Mouse (Mus musculus) midbrain, embryonic 12.5 days (tissue): ENCODE data around the gene Prkcz. TPM values are rescaled to one million over a fixed set of nuclear protein-coding genes. Genes with fewer than 3 reads are reported as not detected.
"Not testable (repeated sequence)": the region's sequence is repeated elsewhere in the genome, so short reads cannot be mapped to it uniquely, and the experiment has no call there.

Experiments
- ATAC-seq: fragments of 200-750 bp; cut with Nextera tagmentation; 2 replicates; pipeline ENCODE4 v1.8.0; 2017; ENCODE audit warnings: low read depth, moderate TSS enrichment, moderate library complexity; ENCODE audit not compliant: low FRiP score
- H3K27ac ChIP-seq: fragments of 300-500 bp; sonication (generic); replicated peaks from 2 replicates; pipeline ENCODE4 v1.5.1; 2016; ENCODE audit warnings: mild to moderate bottlenecking
- H3K27me3 ChIP-seq: fragments of 300-500 bp; sonication (generic); 2 replicates; pipeline ENCODE4 v1.6.1; 2016; ENCODE audit warnings: mild to moderate bottlenecking
- H3K36me3 ChIP-seq: fragments of 300-500 bp; sonication (generic); 2 replicates; pipeline ENCODE4 v1.6.1; 2016
- H3K4me1 ChIP-seq: fragments of 300-500 bp; sonication (generic); 2 replicates; pipeline ENCODE4 v1.6.1; 2016
- H3K4me2 ChIP-seq: fragments of 300-500 bp; sonication (generic); replicated peaks from 2 replicates; pipeline ENCODE4 v1.6.1; 2016; ENCODE audit warnings: mild to moderate bottlenecking, moderate library complexity
- H3K4me3 ChIP-seq: fragments of 300-500 bp; sonication (generic); 2 replicates; pipeline ENCODE4 v1.5.1; 2016; ENCODE audit warnings: mild to moderate bottlenecking
- H3K9ac ChIP-seq: fragments of 300-500 bp; sonication (generic); replicated peaks from 2 replicates; pipeline ENCODE4 v1.6.1; 2016; ENCODE audit warnings: mild to moderate bottlenecking, moderate library complexity
- H3K9me3 ChIP-seq: fragments of 300-500 bp; sonication (generic); 2 replicates; pipeline ENCODE4 v1.6.1; 2016; ENCODE audit warnings: mild to moderate bottlenecking
- WGBS: fragments of 180-500 bp; shearing (Covaris S2); methylation state at CpG from one replicate; pipeline ENCODE4 v1.1.7; 2016; 5-methylcytosine and 5-hydroxymethylcytosine counted together
- polyA plus RNA-seq: library from polyadenylated mRNA; unstranded; fragments of >200 nt; fragmentation: Nextera tagmentation; extraction: Ambion mirVana; gene quantifications from 2 replicates; pipeline ENCODE4 v1.2.1, GENCODE M21; 2016

Prkcz gene
- polyA plus RNA-seq, 1 experiment from 2014 or later = 30.9 TPM

GRCm38 (mm10) chr4:155249257-155249647 is 111.9 kb downstream of the Prkcz start:
- Histone ChIP-seq H3K4me1 (peaks cover 29% of the 10 kb centered on the region), H3K9ac (peak overlapping the region; percentile 89), H3K27ac (peak overlapping the region; percentile 97), H3K36me3 (peaks cover 11% of the 10 kb centered on the region; the same call in 1 of the 2 replicates), H3K27me3 (no peaks in the 10 kb centered on the region), H3K4me2 (peak overlapping the region; percentile 95), H3K4me3 (peak overlapping the region; percentile 71), H3K9me3 (no peaks in the 10 kb centered on the region)
- peak; percentile 66 for ATAC-seq
- under 1% methylated on average over 9 of the region's 9 CpGs for WGBS

- H3K9me3 ChIP-seq, H3K27me3 ChIP-seq, H3K36me3 ChIP-seq, H3K27ac ChIP-seq, H3K9ac ChIP-seq, H3K4me3 ChIP-seq, ATAC-seq, H3K4me2 ChIP-seq: not testable (repeated sequence)
- WGBS = 89% methylated on average over 3 of the region's 3 CpGs
- H3K4me1 ChIP-seq = peaks cover 26% of the 10 kb centered on the region
Observed at GRCm38 (mm10) chr4:155248054-155248453, 113.1 kb downstream of the Prkcz start.

GRCm38 (mm10) chr4:155246691-155247105 is 114.5 kb downstream of the Prkcz start:
- Histone ChIP-seq H3K9ac (no peak overlapping the region), H3K4me3 (no peak overlapping the region), H3K36me3 (no peaks in the 10 kb centered on the region), H3K27ac (no peak overlapping the region), H3K27me3 (no peaks in the 10 kb centered on the region; the same call in 1 of the 2 replicates), H3K4me1 (peaks cover 17% of the 10 kb centered on the region), H3K9me3 (no peaks in the 10 kb centered on the region), H3K4me2 (no peak overlapping the region)
- no peak for ATAC-seq
- 85% methylated on average over 12 of the region's 12 CpGs for WGBS

- H3K4me3 ChIP-seq = no peak overlapping the region
- H3K27me3 ChIP-seq = no peaks in the 10 kb centered on the region; the same call in 1 of the 2 replicates
- ATAC-seq = no peak
- no peak overlapping the region for H3K9ac ChIP-seq
- no peak overlapping the region for H3K4me2 ChIP-seq
- H3K9me3 ChIP-seq = no peaks in the 10 kb centered on the region
- 73% methylated on average over 6 of the region's 6 CpGs for WGBS
- H3K36me3 ChIP-seq = no peaks in the 10 kb centered on the region
- H3K4me1 ChIP-seq = peaks cover 9% of the 10 kb centered on the region
- H3K27ac ChIP-seq = no peak overlapping the region
Observed at GRCm38 (mm10) chr4:155245770-155246492, 115.2 kb downstream of the Prkcz start.

GRCm38 (mm10) chr4:155243233-155243632 is 117.9 kb downstream of the Prkcz start:
- Histone ChIP-seq H3K9ac (no peak overlapping the region), H3K4me1 (no peaks in the 10 kb centered on the region), H3K9me3 (no peaks in the 10 kb centered on the region), H3K4me2 (no peak overlapping the region), H3K4me3 (no peak overlapping the region), H3K36me3 (no peaks in the 10 kb centered on the region), H3K27me3 (peaks cover 4% of the 10 kb centered on the region; the same call in 1 of the 2 replicates), H3K27ac (no peak overlapping the region)
- WGBS = 86% methylated on average over 12 of the region's 12 CpGs
- ATAC-seq = no peak

GRCm38 (mm10) chr4:155242292-155242691 is 118.9 kb downstream of the Prkcz start:
- no peak overlapping the region for H3K4me3 ChIP-seq
- ATAC-seq = no peak
- no peaks in the 10 kb centered on the region for H3K9me3 ChIP-seq
- no peak overlapping the region for H3K4me2 ChIP-seq
- no peaks in the 10 kb centered on the region for H3K4me1 ChIP-seq
- no peaks in the 10 kb centered on the region for H3K36me3 ChIP-seq
- 91% methylated on average over 5 of the region's 5 CpGs for WGBS
- peaks cover 4% of the 10 kb centered on the region; the same call in 1 of the 2 replicates for H3K27me3 ChIP-seq
- no peak overlapping the region for H3K27ac ChIP-seq
- H3K9ac ChIP-seq = no peak overlapping the region

- Histone ChIP-seq H3K9ac (no peak overlapping the region), H3K27me3 (peaks cover 4% of the 10 kb centered on the region; the same call in 1 of the 2 replicates), H3K36me3 (no peaks in the 10 kb centered on the region), H3K4me2 (no peak overlapping the region), H3K27ac (no peak overlapping the region), H3K4me3 (no peak overlapping the region), H3K4me1 (peaks cover under 1% of the 10 kb centered on the region; the same call in 1 of the 2 replicates), H3K9me3 (no peaks in the 10 kb centered on the region)
- WGBS = 81% methylated on average over 9 of the region's 9 CpGs
- ATAC-seq = no peak
Observed at GRCm38 (mm10) chr4:155241789-155242188, 119.4 kb downstream of the Prkcz start.

- Histone ChIP-seq H3K4me1 (peaks cover 24% of the 10 kb centered on the region), H3K4me3 (no peak overlapping the region), H3K4me2 (no peak overlapping the region), H3K27ac (no peak overlapping the region), H3K36me3 (no peaks in the 10 kb centered on the region), H3K27me3 (peaks cover 4% of the 10 kb centered on the region; the same call in 1 of the 2 replicates), H3K9ac (no peak overlapping the region), H3K9me3 (no peaks in the 10 kb centered on the region)
- ATAC-seq = no peak
- 62% methylated on average over 6 of the region's 6 CpGs for WGBS
Observed at GRCm38 (mm10) chr4:155239494-155239893, 121.7 kb downstream of the Prkcz start.

GRCm38 (mm10) chr4:155238276-155238675 is 122.9 kb downstream of the Prkcz start:
- WGBS = 83% methylated on average over 5 of the region's 5 CpGs
- Histone ChIP-seq H3K36me3 (no peaks in the 10 kb centered on the region), H3K9ac (no peak overlapping the region), H3K4me1 (peaks cover 36% of the 10 kb centered on the region), H3K4me2 (no peak overlapping the region), H3K27me3 (peaks cover 4% of the 10 kb centered on the region; the same call in 1 of the 2 replicates), H3K9me3 (no peaks in the 10 kb centered on the region), H3K4me3 (no peak overlapping the region), H3K27ac (no peak overlapping the region)
- ATAC-seq = no peak

- peaks cover 36% of the 10 kb centered on the region for H3K4me1 ChIP-seq
- no peak overlapping the region for H3K9ac ChIP-seq
- 82% methylated on average over 12 of the region's 12 CpGs for WGBS
- H3K4me3 ChIP-seq = no peak overlapping the region
- no peaks in the 10 kb centered on the region for H3K9me3 ChIP-seq
- no peak overlapping the region for H3K4me2 ChIP-seq
- H3K27ac ChIP-seq = no peak overlapping the region
- ATAC-seq = no peak
- H3K27me3 ChIP-seq = peaks cover 4% of the 10 kb centered on the region; the same call in 1 of the 2 replicates
- H3K36me3 ChIP-seq = no peaks in the 10 kb centered on the region
Observed at GRCm38 (mm10) chr4:155236737-155237385, 124.3 kb downstream of the Prkcz start.

GRCm38 (mm10) chr4:155235311-155236119 is 125.6 kb downstream of the Prkcz start:
- Histone ChIP-seq H3K9me3 (no peaks in the 10 kb centered on the region), H3K27ac (peak overlapping the region; percentile 88), H3K9ac (peak overlapping the region; percentile 45), H3K4me3 (no peak overlapping the region), H3K36me3 (no peaks in the 10 kb centered on the region), H3K27me3 (peaks cover 4% of the 10 kb centered on the region; the same call in 1 of the 2 replicates), H3K4me2 (peak overlapping the region; percentile 44), H3K4me1 (peaks cover 36% of the 10 kb centered on the region)
- WGBS = 20% methylated on average over 18 of the region's 18 CpGs
- peak; percentile 78 for ATAC-seq
